Mouse (Mus musculus) hindbrain, embryonic 15.5 days (tissue): ENCODE results near the gene Mto1. TPM values are rescaled to one million over a fixed set of nuclear protein-coding genes. Genes with fewer than 3 reads are reported as not detected.

Experiments
- ATAC-seq: fragments of 200-750 bp; cut with Nextera tagmentation; 2 replicates; pipeline ENCODE4 v1.8.0; 2017; ENCODE audit warnings: low read depth, moderate number of reproducible peaks, moderate TSS enrichment; ENCODE audit not compliant: low FRiP score
- H3K27ac ChIP-seq: fragments of 300-500 bp; sonication (generic); replicated peaks from 2 replicates; pipeline ENCODE4 v1.5.1; 2015; ENCODE audit warnings: mild to moderate bottlenecking, inconsistent platforms
- H3K27me3 ChIP-seq: fragments of 300-500 bp; sonication (generic); 2 replicates; pipeline ENCODE4 v1.6.1; 2015; ENCODE audit warnings: control low read depth, inconsistent platforms
- H3K36me3 ChIP-seq: fragments of 300-500 bp; sonication (generic); 2 replicates; pipeline ENCODE4 v1.6.1; 2015; ENCODE audit warnings: control low read depth, inconsistent platforms
- H3K4me1 ChIP-seq: fragments of 300-500 bp; sonication (generic); replicated peaks from 2 replicates; pipeline ENCODE4 v1.6.1; 2015; ENCODE audit warnings: control low read depth, inconsistent platforms
- H3K4me2 ChIP-seq: fragments of 300-500 bp; sonication (generic); 2 replicates; pipeline ENCODE4 v1.6.1; 2015; ENCODE audit warnings: moderate library complexity, mild to moderate bottlenecking, inconsistent platforms
- H3K4me3 ChIP-seq: fragments of 300-500 bp; sonication (generic); 2 replicates; pipeline ENCODE4 v1.5.1; 2015; ENCODE audit warnings: mild to moderate bottlenecking, inconsistent platforms
- H3K9ac ChIP-seq: fragments of 300-500 bp; sonication (generic); 2 replicates; pipeline ENCODE4 v1.6.1; 2015; ENCODE audit warnings: inconsistent platforms
- H3K9me3 ChIP-seq: fragments of 300-500 bp; sonication (generic); 2 replicates; pipeline ENCODE4 v1.6.1; 2016; ENCODE audit warnings: control low read depth, inconsistent platforms
- WGBS: fragments of 180-500 bp; shearing (Covaris S2); methylation state at CpG from one replicate; pipeline ENCODE4 v1.1.7; 2015; 5-methylcytosine and 5-hydroxymethylcytosine counted together
- polyA plus RNA-seq: library from polyadenylated mRNA; unstranded; fragments of >200 nt; fragmentation: Nextera tagmentation; extraction: Ambion mirVana; gene quantifications from 2 replicates; pipeline ENCODE4 v1.2.1, GENCODE M21; 2015

Mto1 gene
- polyA plus RNA-seq, 1 experiment from 2014 or later = 28.6 TPM

GRCm38 (mm10) chr9:78442579-78443392 lies 5.2 kb upstream of the Mto1 start, which contains the start of gene Cgas:
Gene Cgas, minus strand, starts transcription at chr9:78443237.
- peak within 1 kb of the TSS; percentile 70 for H3K4me2 ChIP-seq
- H3K27me3 ChIP-seq = peaks cover 72% of the 10 kb centered on the region
- no peaks in the 10 kb centered on the region for H3K9me3 ChIP-seq
- WGBS = under 1% methylated on average over 81 of the region's 81 CpGs
- ATAC-seq = peak; percentile 49; the same call in 1 of the 2 replicates
- 0 out of 2 replicates have a peak within 1 kb of the TSS, but pooled peaks have one; percentile 12 for H3K9ac ChIP-seq
- peak within 1 kb of the TSS; percentile 43 for H3K4me3 ChIP-seq
- no peaks in the 10 kb centered on the region for H3K36me3 ChIP-seq
- no peak within 1 kb of the TSS for H3K27ac ChIP-seq
- H3K4me1 ChIP-seq = peaks cover 11% of the 10 kb centered on the region

- ATAC-seq = peak; percentile 20; the same call in 1 of the 2 replicates
- H3K36me3 ChIP-seq = peaks cover 6% of the 10 kb centered on the region
- H3K4me2 ChIP-seq = peak overlapping the region; percentile 57
- 27% methylated on average over 9 of the region's 9 CpGs for WGBS
- no peaks in the 10 kb centered on the region for H3K9me3 ChIP-seq
- peaks cover 15% of the 10 kb centered on the region for H3K4me1 ChIP-seq
- H3K9ac ChIP-seq = peak overlapping the region; percentile 83
- peaks cover 34% of the 10 kb centered on the region for H3K27me3 ChIP-seq
- H3K4me3 ChIP-seq = peak overlapping the region; percentile 82
- H3K27ac ChIP-seq = peak overlapping the region; percentile 92; the same call in 1 of the 2 replicates
Measured at GRCm38 (mm10) chr9:78447606-78447972, 419 bp upstream of the Mto1 start.

GRCm38 (mm10) chr9:78450404-78450803 lies 2.4 kb downstream of the Mto1 start:
- Histone ChIP-seq H3K27ac (no peak overlapping the region), H3K4me3 (no peak overlapping the region), H3K4me1 (peaks cover 10% of the 10 kb centered on the region), H3K4me2 (no peak overlapping the region), H3K36me3 (peaks cover 26% of the 10 kb centered on the region), H3K9me3 (no peaks in the 10 kb centered on the region), H3K9ac (no peak overlapping the region), H3K27me3 (peaks cover 8% of the 10 kb centered on the region)
- WGBS = 74% methylated on average over 5 of the region's 5 CpGs
- ATAC-seq = no peak

GRCm38 (mm10) chr9:78451382-78451781 lies 3.4 kb downstream of the Mto1 start:
- peaks cover 3% of the 10 kb centered on the region; the same call in 1 of the 2 replicates for H3K27me3 ChIP-seq
- H3K27ac ChIP-seq = no peak overlapping the region
- H3K9me3 ChIP-seq = no peaks in the 10 kb centered on the region
- WGBS = 88% methylated on average over 4 of the region's 4 CpGs
- peaks cover 10% of the 10 kb centered on the region for H3K4me1 ChIP-seq
- no peak overlapping the region for H3K9ac ChIP-seq
- no peak overlapping the region for H3K4me2 ChIP-seq
- no peak for ATAC-seq
- peaks cover 26% of the 10 kb centered on the region for H3K36me3 ChIP-seq
- no peak overlapping the region for H3K4me3 ChIP-seq

- no peak overlapping the region for H3K4me3 ChIP-seq
- H3K36me3 ChIP-seq = peaks cover 62% of the 10 kb centered on the region
- no peaks in the 10 kb centered on the region for H3K4me1 ChIP-seq
- no peak overlapping the region for H3K4me2 ChIP-seq
- H3K9me3 ChIP-seq = no peaks in the 10 kb centered on the region
- H3K27me3 ChIP-seq = no peaks in the 10 kb centered on the region
- H3K27ac ChIP-seq = no peak overlapping the region
- H3K9ac ChIP-seq = no peak overlapping the region
- ATAC-seq = no peak
- WGBS = 93% methylated on average over 8 of the region's 8 CpGs
Measured at GRCm38 (mm10) chr9:78457026-78457425, 9.0 kb downstream of the Mto1 start.

GRCm38 (mm10) chr9:78463337-78463736 lies 15.3 kb downstream of the Mto1 start:
- H3K27ac ChIP-seq = no peak overlapping the region
- H3K9ac ChIP-seq = no peak overlapping the region
- no peaks in the 10 kb centered on the region for H3K9me3 ChIP-seq
- H3K4me1 ChIP-seq = no peaks in the 10 kb centered on the region
- no peaks in the 10 kb centered on the region for H3K27me3 ChIP-seq
- WGBS = 88% methylated on average over 4 of the region's 4 CpGs
- peaks cover 75% of the 10 kb centered on the region for H3K36me3 ChIP-seq
- no peak overlapping the region for H3K4me3 ChIP-seq
- H3K4me2 ChIP-seq = no peak overlapping the region
- ATAC-seq = no peak

- Histone ChIP-seq H3K4me1 (no peaks in the 10 kb centered on the region), H3K9me3 (no peaks in the 10 kb centered on the region), H3K27ac (no peak overlapping the region), H3K36me3 (peaks cover 67% of the 10 kb centered on the region), H3K27me3 (no peaks in the 10 kb centered on the region), H3K4me3 (no peak overlapping the region), H3K4me2 (no peak overlapping the region), H3K9ac (no peak overlapping the region)
- 89% methylated on average over 3 of the region's 3 CpGs for WGBS
- ATAC-seq = no peak
Measured at GRCm38 (mm10) chr9:78465725-78466124, 17.7 kb downstream of the Mto1 start.

GRCm38 (mm10) chr9:78473588-78473987 lies 25.6 kb downstream of the Mto1 start:
- Histone ChIP-seq H3K4me1 (peaks cover 18% of the 10 kb centered on the region), H3K4me2 (no peak overlapping the region), H3K9me3 (no peaks in the 10 kb centered on the region), H3K4me3 (no peak overlapping the region), H3K9ac (no peak overlapping the region), H3K36me3 (peaks cover 49% of the 10 kb centered on the region), H3K27me3 (no peaks in the 10 kb centered on the region), H3K27ac (no peak overlapping the region)
- no peak for ATAC-seq
- WGBS = 72% methylated on average over 8 of the region's 8 CpGs

- no peak overlapping the region for H3K9ac ChIP-seq
- ATAC-seq = no peak
- no peak overlapping the region for H3K4me2 ChIP-seq
- peaks cover 24% of the 10 kb centered on the region for H3K4me1 ChIP-seq
- no peak overlapping the region for H3K27ac ChIP-seq
- H3K9me3 ChIP-seq = no peaks in the 10 kb centered on the region
- H3K27me3 ChIP-seq = no peaks in the 10 kb centered on the region
- peaks cover 51% of the 10 kb centered on the region for H3K36me3 ChIP-seq
- no peak overlapping the region for H3K4me3 ChIP-seq
- 83% methylated on average over 2 of the region's 2 CpGs for WGBS
Measured at GRCm38 (mm10) chr9:78474270-78474669, 26.3 kb downstream of the Mto1 start.

GRCm38 (mm10) chr9:78474771-78475382 lies 26.9 kb downstream of the Mto1 start:
- Histone ChIP-seq H3K9ac (no peak overlapping the region), H3K4me2 (no peak overlapping the region), H3K27ac (no peak overlapping the region), H3K4me3 (no peak overlapping the region), H3K27me3 (no peaks in the 10 kb centered on the region), H3K9me3 (no peaks in the 10 kb centered on the region), H3K4me1 (peaks cover 29% of the 10 kb centered on the region), H3K36me3 (peaks cover 54% of the 10 kb centered on the region)
- no peak for ATAC-seq
- WGBS = 87% methylated on average over 5 of the region's 5 CpGs

GRCm38 (mm10) chr9:78475383-78475780 lies 27.4 kb downstream of the Mto1 start:
- H3K9ac ChIP-seq = no peak overlapping the region

GRCm38 (mm10) chr9:78475873-78476272 lies 27.9 kb downstream of the Mto1 start:
- H3K9ac ChIP-seq = no peak overlapping the region
- no peak overlapping the region for H3K4me2 ChIP-seq
- no peak overlapping the region for H3K4me3 ChIP-seq
- H3K27ac ChIP-seq = no peak overlapping the region
- no peak for ATAC-seq
- H3K27me3 ChIP-seq = no peaks in the 10 kb centered on the region
- H3K4me1 ChIP-seq = peaks cover 31% of the 10 kb centered on the region
- H3K36me3 ChIP-seq = peaks cover 48% of the 10 kb centered on the region
- no peaks in the 10 kb centered on the region for H3K9me3 ChIP-seq
- WGBS = 88% methylated on average over 4 of the region's 4 CpGs

More at GRCm38 (mm10) chr9:78475383-78475780, 27.4 kb downstream of the Mto1 start:
- Histone ChIP-seq H3K27ac (no peak overlapping the region), H3K4me3 (no peak overlapping the region), H3K9me3 (no peaks in the 10 kb centered on the region), H3K4me1 (peaks cover 31% of the 10 kb centered on the region), H3K27me3 (no peaks in the 10 kb centered on the region), H3K36me3 (peaks cover 53% of the 10 kb centered on the region), H3K4me2 (no peak overlapping the region)
- WGBS = 91% methylated on average over 2 of the region's 2 CpGs
- ATAC-seq = no peak
